Mouse (Mus musculus): Measurements from ENCODE around the gene Ifrd1.

DNA sequence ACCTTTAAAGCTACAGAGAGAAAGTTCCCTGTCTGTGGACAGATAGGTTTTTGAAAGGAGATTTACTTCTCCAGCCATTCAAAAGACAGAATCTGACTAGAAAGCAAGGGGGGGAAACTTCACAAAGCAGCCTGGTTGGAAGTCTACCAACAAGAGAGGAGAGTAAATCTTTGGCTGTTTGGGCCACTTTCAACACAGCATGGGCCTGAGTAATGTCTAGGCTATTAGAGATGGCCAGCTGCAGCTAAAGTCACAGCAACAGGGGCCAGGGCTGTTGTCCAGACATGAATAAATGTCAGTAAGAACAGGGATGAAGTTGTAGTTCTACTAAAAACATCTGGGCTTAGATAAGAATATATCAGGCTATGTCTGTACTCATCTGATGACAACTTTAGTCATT is 2.0 kb upstream of the Ifrd1 start:
- TF ChIP-seq CTCF (IDR thresholded peaks at IDR 0.05; ENCODE audit: insufficient read depth, low read depth, low read length) (no peak), POLR2A (IDR thresholded peaks at IDR 0.05; ENCODE audit: insufficient read depth, low read depth, low read length) (no peak)

Measured in olfactory bulb, adult 2 months (tissue).